Mouse (Mus musculus) lung, postnatal 0 days (tissue): ENCODE results near the gene Prdm16. TPM values are rescaled to one million over a fixed set of nuclear protein-coding genes. Genes with fewer than 3 reads are reported as not detected.

ENCODE experiments used
- ATAC-seq: fragments of 200-750 bp; cut with Nextera tagmentation; 2 replicates; pipeline ENCODE4 v1.8.0; 2017; ENCODE audit warnings: moderate library complexity
- DNase-seq: peaks from one replicate; pipeline ENCODE4 v3.0.0-alpha.2; 2016; ENCODE audit warnings: low spot score
- H3K27ac ChIP-seq: fragments of 300-500 bp; sonication (generic); 2 replicates; pipeline ENCODE4 v1.5.1; 2014; ENCODE audit warnings: antibody characterized with exemption, mild to moderate bottlenecking, low read length, mixed read lengths
- H3K27me3 ChIP-seq: fragments of 300-500 bp; sonication (generic); replicated peaks from 2 replicates; pipeline ENCODE4 v1.6.1; 2014; ENCODE audit warnings: low read length, mixed read lengths; ENCODE audit not compliant: insufficient read depth
- H3K36me3 ChIP-seq: fragments of 300-500 bp; sonication (generic); 2 replicates; pipeline ENCODE4 v1.6.1; 2014; ENCODE audit warnings: low read length, mixed read lengths; ENCODE audit not compliant: insufficient read depth
- H3K4me1 ChIP-seq: fragments of 300-500 bp; sonication (generic); 2 replicates; pipeline ENCODE4 v1.6.1; 2014; ENCODE audit warnings: antibody characterized with exemption, low read depth, low read length, mixed read lengths; ENCODE audit not compliant: insufficient read depth
- H3K4me2 ChIP-seq: fragments of 300-500 bp; sonication (generic); replicated peaks from 2 replicates; pipeline ENCODE4 v1.6.1; 2014; ENCODE audit warnings: low read depth, mild to moderate bottlenecking, low read length, moderate library complexity, mixed read lengths
- H3K4me3 ChIP-seq: fragments of 300-500 bp; sonication (generic); 2 replicates; pipeline ENCODE4 v1.5.1; 2014; ENCODE audit warnings: low read depth, low read length
- H3K9ac ChIP-seq: fragments of 300-500 bp; sonication (generic); replicated peaks from 2 replicates; pipeline ENCODE4 v1.6.1; 2014; ENCODE audit warnings: low read depth, mild to moderate bottlenecking
- H3K9me3 ChIP-seq: fragments of 300-500 bp; sonication (generic); 2 replicates; pipeline ENCODE4 v1.6.1; 2016; ENCODE audit warnings: low read length, mixed read lengths
- CTCF ChIP-seq: IDR thresholded peaks from 2 replicates; pipeline ENCODE4 v1.5.1; 2016; ENCODE audit warnings: antibody characterized with exemption, mild to moderate bottlenecking
- EP300 ChIP-seq: IDR thresholded peaks from 2 replicates; pipeline ENCODE4 v1.6.1; 2016; ENCODE audit warnings: antibody characterized with exemption, mild to moderate bottlenecking, control low read depth
- WGBS: fragments of 180-500 bp; shearing (Covaris S2); extraction: QIAGEN DNeasy Blood & Tissue Kit; methylation state at CpG from one replicate; pipeline ENCODE4 v1.1.7; 2014; 5-methylcytosine and 5-hydroxymethylcytosine counted together
- polyA plus RNA-seq: library from polyadenylated mRNA; unstranded; fragments of >200 nt; fragmentation: Nextera tagmentation; extraction: Ambion mirVana; gene quantifications from 2 replicates; pipeline ENCODE4 v1.2.1, GENCODE M21; 2015

Gene Prdm16
- polyA plus RNA-seq, 1 experiment from 2014 or later = 15.2 TPM

- no peak overlapping the region for H3K4me2 ChIP-seq
- peaks cover 45% of the 10 kb centered on the region for H3K27me3 ChIP-seq
- ATAC-seq (no peak), DNase-seq (no peak)
- H3K4me3 ChIP-seq = no peak overlapping the region
- H3K9ac ChIP-seq = no peak overlapping the region
- H3K9me3 ChIP-seq = no peaks in the 10 kb centered on the region
- TF ChIP-seq CTCF (no peak), EP300 (no peak)
- no peak overlapping the region for H3K27ac ChIP-seq
- no peaks in the 10 kb centered on the region for H3K36me3 ChIP-seq
- 20% methylated on average over 20 of the region's 20 CpGs for WGBS
- no peaks in the 10 kb centered on the region for H3K4me1 ChIP-seq
These were observed 4.0 kb upstream of the Prdm16 start for GRCm38 (mm10) chr4:154640443-154641295.

GRCm38 (mm10) chr4:154639591-154640442, 3.1 kb upstream of the Prdm16 start:
- Histone ChIP-seq H3K27ac (no peak overlapping the region), H3K9me3 (no peaks in the 10 kb centered on the region), H3K27me3 (peaks cover 52% of the 10 kb centered on the region), H3K36me3 (no peaks in the 10 kb centered on the region), H3K4me2 (no peak overlapping the region), H3K4me1 (0 out of 2 replicates have a peak, but pooled peaks cover 2% of the 10 kb centered on the region), H3K4me3 (no peak overlapping the region), H3K9ac (no peak overlapping the region)
- ATAC-seq (no peak), DNase-seq (no peak)
- no peak for TF ChIP-seq CTCF
- TF ChIP-seq EP300 = no peak
- 14% methylated on average over 13 of the region's 13 CpGs for WGBS

- TF ChIP-seq EP300 = no peak
- peak; percentile 71 for TF ChIP-seq CTCF
- Histone ChIP-seq H3K27ac (no peak overlapping the region), H3K4me3 (no peak overlapping the region), H3K27me3 (peaks cover 58% of the 10 kb centered on the region), H3K9me3 (no peaks in the 10 kb centered on the region), H3K4me2 (peak overlapping the region; percentile 31; the same call in 1 of the 2 replicates), H3K36me3 (no peaks in the 10 kb centered on the region), H3K4me1 (0 out of 2 replicates have a peak, but pooled peaks cover 2% of the 10 kb centered on the region), H3K9ac (no peak overlapping the region)
- WGBS = 3% methylated on average over 7 of the region's 7 CpGs
- DNase-seq (peak; percentile 77), ATAC-seq (0 out of 2 replicates have a peak, but pooled peaks have one; percentile 20)
These were observed 2.5 kb upstream of the Prdm16 start for GRCm38 (mm10) chr4:154639126-154639525.

GRCm38 (mm10) chr4:154638320-154638886, 1.7 kb upstream of the Prdm16 start:
- Histone ChIP-seq H3K4me1 (0 out of 2 replicates have a peak, but pooled peaks cover 2% of the 10 kb centered on the region), H3K4me3 (peak overlapping the region; percentile 79), H3K27me3 (peaks cover 60% of the 10 kb centered on the region), H3K36me3 (no peaks in the 10 kb centered on the region), H3K27ac (peak overlapping the region; percentile 95), H3K4me2 (peak overlapping the region; percentile 97), H3K9me3 (no peaks in the 10 kb centered on the region), H3K9ac (no peak overlapping the region; the same call in 1 of the 2 replicates)
- DNase-seq = no peak
- TF ChIP-seq EP300 = no peak
- no peak for TF ChIP-seq CTCF
- ATAC-seq = no peak
- WGBS = 5% methylated on average over 15 of the region's 15 CpGs

- 0 out of 2 replicates have a peak, but pooled peaks have one; percentile 17 for ATAC-seq
- no peaks in the 10 kb centered on the region for H3K9me3 ChIP-seq
- 0 out of 2 replicates have a peak, but pooled peaks cover 2% of the 10 kb centered on the region for H3K4me1 ChIP-seq
- peak overlapping the region; percentile 79 for H3K4me3 ChIP-seq
- H3K36me3 ChIP-seq = no peaks in the 10 kb centered on the region
- H3K9ac ChIP-seq = peak overlapping the region; percentile 68
- peak overlapping the region; percentile 97 for H3K4me2 ChIP-seq
- H3K27me3 ChIP-seq = peaks cover 59% of the 10 kb centered on the region
- TF ChIP-seq EP300 (no peak), CTCF (no peak)
- peak overlapping the region; percentile 95 for H3K27ac ChIP-seq
- 2% methylated on average over 49 of the region's 73 CpGs for WGBS
- DNase-seq = no peak
These were observed 1.0 kb upstream of the Prdm16 start for GRCm38 (mm10) chr4:154637468-154638319.
